Mouse (Mus musculus) brain, embryonic 14.5 days (tissue): ENCODE data around the gene Gid4. TPM values are rescaled to one million over a fixed set of nuclear protein-coding genes. Genes with fewer than 3 reads are reported as not detected.
"Not testable (repeated sequence)": the region's sequence is repeated elsewhere in the genome, so short reads cannot be mapped to it uniquely, and the experiment has no call there.

Source experiments
- DNase-seq: peaks from one replicate; pipeline ENCODE4 v3.0.0-alpha.2; 2011; ENCODE audit warnings: low read depth
- CTCF ChIP-seq: fragments of 200-500 bp; IDR thresholded peaks from 2 replicates; pipeline ENCODE4 v1.5.1; 2012; ENCODE audit warnings: inconsistent platforms, mild to moderate bottlenecking, moderate library complexity, borderline replicate concordance; ENCODE audit not compliant: insufficient read depth, insufficient read length; ENCODE audit errors: extremely low read depth
- POLR2A ChIP-seq: fragments of 200-500 bp; IDR thresholded peaks from 2 replicates; pipeline ENCODE4 v1.6.1; 2012; ENCODE audit warnings: mild to moderate bottlenecking, inconsistent platforms, borderline replicate concordance; ENCODE audit not compliant: poor library complexity, insufficient read depth, insufficient read length, severe bottlenecking; ENCODE audit errors: extremely low read depth
- polyA plus RNA-seq: library from polyadenylated mRNA; depleted of rRNA; stranded (reverse); fragments of >200 nt; gene quantifications from 2 replicates; pipeline ENCODE4 v1.2.3, GENCODE M21; 2012

The Gid4 gene
- polyA plus RNA-seq, 1 experiment: 20.0 TPM

DNA sequence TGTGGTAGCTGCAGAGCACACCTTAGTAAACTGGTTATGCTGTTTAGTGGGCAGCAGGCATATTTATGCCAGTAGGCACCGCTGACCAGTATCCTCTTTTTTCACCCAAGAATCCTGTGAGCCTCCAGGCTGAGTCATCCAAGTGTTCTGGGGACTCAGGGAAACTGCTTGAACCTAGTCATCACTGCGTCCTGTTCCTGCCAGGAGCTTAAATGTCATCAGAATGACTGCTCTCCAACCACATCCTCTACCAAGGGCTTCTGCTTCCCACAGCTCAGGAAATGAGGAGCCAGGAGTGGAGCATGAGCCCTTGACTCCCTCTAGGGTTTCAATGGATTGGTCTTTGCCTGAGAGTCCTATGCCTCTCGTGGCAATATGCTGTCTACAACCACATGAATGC, 19.7 kb downstream of the Gid4 start:
- no peak for DNase-seq
- TF ChIP-seq CTCF (no peak), POLR2A (no peak)

DNA sequence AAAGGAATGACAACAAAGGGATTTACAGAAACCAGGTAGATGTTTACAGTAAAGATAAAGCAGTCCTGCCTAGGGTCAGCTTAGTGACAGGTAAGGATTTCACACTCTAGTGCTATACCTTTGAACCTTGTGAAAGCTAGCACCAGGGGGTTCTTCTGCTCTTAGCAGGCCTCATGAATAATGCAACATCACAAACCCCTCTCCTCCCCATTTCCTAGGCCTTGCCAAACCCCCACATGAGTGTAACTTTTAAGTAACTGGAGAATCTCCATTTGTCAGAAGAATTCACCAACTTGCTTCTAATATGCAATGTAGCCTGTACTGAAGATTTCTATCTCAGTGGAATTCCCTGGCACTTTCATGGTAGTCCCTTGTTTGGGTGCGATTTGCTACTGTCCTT, 22.7 kb downstream of the Gid4 start:
- not testable (repeated sequence) for DNase-seq

DNA sequence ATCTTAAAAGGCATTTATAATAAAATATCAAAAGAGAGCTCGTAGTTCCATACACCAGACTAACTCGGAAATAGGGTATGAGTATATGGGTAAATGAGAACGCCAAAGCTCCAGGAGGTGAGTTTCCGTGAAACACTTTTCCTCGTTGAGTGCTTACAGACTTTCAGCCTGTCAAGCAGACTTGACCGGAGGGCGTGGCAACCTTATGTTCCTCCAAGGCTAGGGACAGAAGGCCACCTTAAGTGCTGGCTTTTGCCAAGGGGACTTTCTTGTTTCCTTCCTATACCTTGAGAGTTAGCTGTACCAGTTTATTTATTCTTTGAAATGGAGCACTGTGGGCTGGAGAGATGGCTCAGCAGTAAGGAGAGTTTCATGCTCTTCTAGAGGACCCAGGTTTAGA, 23.2 kb downstream of the Gid4 start:
- TF ChIP-seq CTCF: no peak
- TF ChIP-seq POLR2A: no peak
- DNase-seq: no peak

DNA sequence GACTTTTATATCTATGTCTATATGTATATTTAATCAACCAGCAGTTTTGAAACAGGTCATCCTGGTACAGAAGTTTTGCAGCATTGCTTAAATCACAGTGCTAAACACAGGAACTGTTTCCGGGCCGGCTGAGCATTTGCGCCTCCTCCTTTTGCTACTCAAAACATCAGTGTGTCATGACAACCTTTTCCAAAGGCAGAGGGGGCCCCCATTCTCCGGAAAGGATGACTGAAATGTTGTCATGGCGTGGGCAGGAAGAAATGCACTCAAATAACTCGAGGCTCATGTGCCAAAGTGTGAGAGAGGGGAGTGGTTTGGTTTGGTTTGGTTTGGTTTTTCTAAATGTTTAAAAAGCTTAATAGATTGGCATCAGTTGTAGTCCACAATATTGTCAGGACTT, 26.0 kb downstream of the Gid4 start:
- TF ChIP-seq CTCF (no peak), POLR2A (no peak)
- DNase-seq: no peak

DNA sequence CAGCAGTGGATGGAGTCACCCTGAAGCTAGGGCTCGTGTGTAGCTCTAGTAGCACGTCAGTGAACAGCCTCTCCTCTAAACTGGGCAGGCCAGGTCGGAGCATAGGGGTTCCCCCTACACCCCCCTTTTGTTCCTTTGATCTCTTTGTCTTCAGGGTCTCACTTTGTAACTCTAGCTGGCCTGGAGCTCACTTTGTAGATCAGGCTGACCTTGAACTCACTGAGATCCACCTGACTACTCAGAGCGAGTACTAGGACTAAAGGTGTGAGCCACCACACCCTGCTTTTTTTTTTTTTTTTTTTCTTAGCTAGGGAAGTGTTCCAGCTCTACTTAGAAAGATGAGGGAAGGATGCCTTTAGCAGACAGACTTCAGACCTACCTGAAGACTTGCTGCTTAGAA, 27.1 kb downstream of the Gid4 start:
- no peak for DNase-seq
- TF ChIP-seq POLR2A (no peak), CTCF (no peak)

DNA sequence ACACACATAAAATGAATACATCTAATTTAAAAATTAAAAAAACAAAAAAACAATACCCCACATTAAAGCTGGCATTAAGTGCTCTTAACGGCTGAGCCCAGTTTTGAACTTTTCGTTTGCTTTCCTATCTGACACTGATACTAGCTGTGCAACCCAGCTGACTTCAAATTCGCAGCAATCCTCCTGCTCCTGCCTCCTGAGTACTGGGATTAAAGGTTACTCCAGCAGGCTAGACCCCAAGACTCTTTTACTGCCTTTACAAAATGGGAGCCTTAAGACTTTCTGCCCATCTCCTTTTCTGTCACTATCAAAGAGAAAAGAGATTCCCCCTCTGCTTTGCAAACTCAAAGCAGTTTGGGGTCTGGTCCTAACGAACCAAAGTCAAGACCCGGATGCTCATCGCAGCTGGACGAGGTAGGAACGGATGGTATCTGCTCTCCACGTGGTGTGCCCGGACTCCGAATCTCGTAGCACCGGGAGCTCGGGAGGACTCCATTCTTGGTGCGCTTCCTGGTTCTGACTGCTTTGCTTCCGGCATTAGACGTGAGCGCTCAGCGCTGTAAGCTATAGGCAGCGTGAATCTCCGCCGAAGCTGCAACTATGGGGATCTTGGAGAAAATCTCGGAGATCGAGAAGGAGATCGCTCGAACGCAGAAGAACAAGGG, 37.3 kb downstream of the Gid4 start, which contains the start of gene Drg2:
Drg2 (plus strand) TSS at position 512 of the 665 bp plus-strand sequence.
- TF ChIP-seq POLR2A (peak; percentile 29; the same call in 1 of the 2 replicates), CTCF (no peak)
- DNase-seq: peak; percentile 97

DNA sequence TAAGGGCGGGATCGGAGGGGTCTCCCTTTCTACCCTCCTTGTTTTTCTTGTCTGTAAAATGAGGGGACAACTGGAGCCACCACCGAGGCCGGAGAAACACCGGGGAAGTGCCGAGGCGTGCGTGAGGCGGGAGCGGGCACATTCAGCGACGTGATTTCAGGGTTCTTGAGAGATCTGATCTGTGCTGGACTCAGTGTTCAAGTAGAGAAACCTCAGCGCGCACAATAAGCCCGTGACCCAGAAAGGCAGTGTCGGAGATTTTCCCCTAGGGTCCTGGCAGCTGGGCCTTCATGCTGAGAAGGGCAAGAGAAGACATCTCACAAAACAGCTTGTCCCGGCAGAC, 37.8 kb downstream of the Gid4 start:
- no peak for TF ChIP-seq POLR2A
- TF ChIP-seq CTCF: no peak
- DNase-seq: no peak

DNA sequence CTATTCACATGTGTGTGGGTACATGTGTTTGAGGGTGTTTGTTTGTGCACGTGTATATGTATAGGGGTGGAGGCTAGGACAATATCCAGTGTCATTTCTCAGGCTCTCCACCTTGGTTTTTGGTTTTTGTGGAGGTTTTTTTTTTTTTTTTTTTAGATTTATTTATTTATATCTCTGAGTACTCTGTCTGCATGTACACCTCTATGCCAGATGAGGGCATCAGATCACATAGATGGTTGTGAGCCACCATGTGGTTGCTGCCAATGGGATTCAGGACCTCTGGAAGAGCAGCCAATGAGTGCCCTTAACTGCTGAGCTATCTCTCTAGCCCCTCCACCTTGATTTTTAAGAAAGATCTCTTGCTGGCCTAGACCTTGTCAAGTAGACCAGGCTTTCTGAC, 41.0 kb downstream of the Gid4 start:
- DNase-seq: peak; percentile 34
- no peak; the same call in 1 of the 2 replicates for TF ChIP-seq CTCF
- no peak for TF ChIP-seq POLR2A

DNA sequence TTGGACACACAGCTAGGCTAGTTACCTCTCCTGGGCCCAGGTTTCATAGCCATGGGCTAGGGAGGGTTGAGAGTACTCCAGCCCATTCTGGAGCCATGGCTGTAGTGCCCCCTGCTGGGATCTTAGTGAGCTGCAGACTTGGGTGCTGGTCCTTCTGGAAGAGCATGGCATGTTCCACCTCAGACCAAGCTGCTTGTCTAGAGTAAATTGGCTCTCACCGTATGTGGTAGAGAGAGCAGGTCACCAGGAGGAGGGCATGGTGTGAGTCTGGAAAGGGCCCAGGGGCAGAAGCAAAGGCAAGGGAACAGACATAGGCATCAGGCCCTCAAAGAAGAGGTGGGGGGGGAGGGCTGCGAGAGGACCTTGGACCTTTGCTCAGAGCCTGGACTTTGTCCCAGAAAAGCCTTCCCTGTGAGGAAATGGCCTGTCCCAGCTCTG, 49.0 kb downstream of the Gid4 start:
- TF ChIP-seq POLR2A: no peak
- TF ChIP-seq CTCF: peak; percentile 58
- peak; percentile 23 for DNase-seq

DNA sequence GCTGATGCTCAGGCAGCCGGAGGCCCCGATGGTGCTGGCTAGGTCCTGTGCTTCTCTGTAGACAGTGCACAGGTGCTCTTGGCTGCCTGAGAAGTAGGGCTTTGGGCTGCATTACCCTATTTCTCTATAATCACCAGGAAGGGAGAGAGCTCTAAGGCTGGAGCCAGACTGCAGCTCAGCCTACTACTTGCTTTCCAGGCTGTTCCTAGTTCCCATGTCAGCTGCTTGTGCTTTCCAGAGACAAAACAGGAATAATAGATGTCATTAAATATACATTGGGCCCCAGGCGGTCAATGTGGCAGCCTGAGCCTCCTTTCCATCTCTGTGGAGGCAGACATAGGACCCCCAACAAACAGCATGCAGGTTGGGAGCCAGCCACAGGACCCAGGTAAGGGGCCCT, 52.1 kb downstream of the Gid4 start, which contains the start of gene Myo15:
Myo15 (plus strand) TSS at position 301 of the 400 bp plus-strand sequence.
- TF ChIP-seq CTCF (no peak), POLR2A (no peak)
- no peak for DNase-seq

DNA sequence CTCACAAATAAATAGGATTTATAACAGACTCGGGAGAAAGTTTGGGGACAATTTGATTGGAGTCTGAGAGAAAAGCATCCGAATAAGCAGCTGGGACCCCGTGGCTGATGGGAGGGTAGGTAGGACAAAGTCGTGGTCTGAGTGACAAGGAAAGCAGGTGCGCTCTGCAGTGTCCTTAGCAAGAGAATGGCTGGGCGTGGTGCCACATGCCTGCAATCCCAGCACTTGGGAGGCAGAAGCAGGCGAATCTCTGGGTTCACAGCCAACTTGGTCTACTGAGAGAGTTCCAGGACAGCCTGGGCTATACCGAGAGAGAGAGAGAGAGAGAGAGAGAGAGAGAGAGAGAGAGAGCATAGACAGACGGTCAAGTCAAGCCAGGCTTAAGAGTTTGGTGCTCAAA, 53.8 kb downstream of the Gid4 start:
- TF ChIP-seq CTCF (no peak), POLR2A (no peak)
- no peak for DNase-seq

DNA sequence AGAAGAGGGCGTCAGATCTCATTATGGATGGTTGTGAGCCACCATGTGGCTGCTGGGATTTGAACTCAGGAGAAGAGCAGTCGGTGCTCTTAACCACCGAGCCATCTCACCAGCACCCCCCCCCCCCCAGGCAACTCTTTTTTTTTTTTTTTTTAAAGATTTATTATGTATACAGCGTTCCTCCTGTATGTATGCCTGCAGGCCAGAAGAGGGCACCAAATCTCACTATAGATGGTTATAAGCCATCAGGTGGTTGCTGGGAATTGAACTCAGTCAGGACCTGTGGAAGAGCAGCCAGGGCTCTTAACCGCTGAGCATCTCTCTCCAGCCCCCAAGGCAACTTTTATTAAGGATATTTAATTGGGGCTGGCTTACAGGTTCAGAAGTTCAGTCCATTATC, 57.6 kb downstream of the Gid4 start:
- DNase-seq: no peak
- TF ChIP-seq POLR2A (no peak), CTCF (no peak)

DNA sequence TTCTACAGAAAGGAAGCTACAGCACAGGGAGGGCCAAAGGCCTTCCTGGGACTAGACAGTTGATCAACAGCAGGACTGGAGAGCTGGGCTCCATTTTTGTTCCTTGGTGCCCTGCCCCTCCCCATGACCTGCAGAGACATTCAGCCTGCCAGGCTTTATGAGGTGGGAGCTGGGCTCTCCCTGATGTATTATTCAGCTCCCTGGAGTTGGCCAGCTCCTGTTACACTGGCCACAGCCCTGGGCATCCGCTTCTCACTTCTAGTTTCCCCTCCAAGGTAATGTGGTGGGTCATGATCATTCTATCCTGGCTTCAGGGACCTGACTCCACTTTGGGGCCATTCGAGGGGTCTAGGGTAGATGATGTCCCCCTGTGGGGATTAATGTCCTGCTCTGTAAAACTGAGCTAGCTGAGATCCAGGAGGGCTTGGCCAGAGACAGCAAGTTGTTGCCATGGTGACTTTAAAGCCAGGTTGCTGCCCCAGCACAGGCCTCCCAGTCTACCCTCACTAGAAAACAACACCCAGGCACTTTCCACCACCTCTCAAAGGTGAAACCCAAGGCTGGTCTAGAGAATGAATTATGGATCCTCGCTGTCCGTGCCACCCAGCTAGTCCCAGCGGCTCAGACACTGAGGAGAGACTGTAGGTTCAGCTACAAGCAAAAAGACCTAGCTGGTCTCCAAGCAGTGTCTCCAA, 58.9 kb downstream of the Gid4 start:
- TF ChIP-seq CTCF: no peak
- no peak for TF ChIP-seq POLR2A
- DNase-seq: no peak
